Mouse (Mus musculus): ENCODE data around the gene Acap3.

The Acap3 gene

DNA sequence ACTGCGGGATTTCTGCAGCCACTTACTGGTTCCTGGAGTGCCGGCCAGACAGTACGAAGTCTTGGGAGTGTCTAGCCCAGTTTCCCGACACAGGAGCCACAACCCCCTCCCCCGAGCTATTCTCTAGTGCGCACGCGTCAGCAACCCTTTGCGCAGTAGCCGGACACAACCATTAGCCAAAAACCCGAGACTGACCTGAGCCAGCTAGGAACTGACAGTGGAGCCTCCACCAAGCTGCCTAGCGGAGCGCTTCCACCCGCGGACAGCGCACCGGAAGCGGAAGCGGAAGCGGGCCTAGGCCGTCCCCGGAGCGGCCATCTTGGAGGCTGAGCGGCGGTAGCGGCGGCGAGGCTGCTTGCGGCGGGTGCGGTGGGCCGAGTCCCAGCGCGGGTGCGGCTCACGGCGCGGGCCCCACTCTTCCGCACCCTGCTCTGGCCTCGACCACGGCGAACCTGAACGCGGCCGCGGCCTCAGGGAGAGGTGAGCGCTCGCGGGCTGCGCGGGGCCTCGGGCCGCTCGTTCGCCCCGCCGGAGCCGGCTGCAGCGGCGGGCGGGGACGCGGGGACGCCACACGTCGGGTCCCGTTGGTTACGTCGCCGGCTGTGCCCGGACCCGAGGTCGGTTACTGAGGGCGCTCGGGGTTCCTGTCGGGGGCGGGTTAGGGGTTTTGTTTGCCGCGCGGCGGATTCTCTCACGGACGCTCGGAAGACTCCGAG, 52.1 kb downstream of the Acap3 start, which contains the start of gene Ube2j2:
TSS of gene Ube2j2 (plus strand) at position 298 of the 716 bp plus-strand sequence.
- peak; percentile 90 for DNase-seq (ENCODE audit: low spot score)

DNA sequence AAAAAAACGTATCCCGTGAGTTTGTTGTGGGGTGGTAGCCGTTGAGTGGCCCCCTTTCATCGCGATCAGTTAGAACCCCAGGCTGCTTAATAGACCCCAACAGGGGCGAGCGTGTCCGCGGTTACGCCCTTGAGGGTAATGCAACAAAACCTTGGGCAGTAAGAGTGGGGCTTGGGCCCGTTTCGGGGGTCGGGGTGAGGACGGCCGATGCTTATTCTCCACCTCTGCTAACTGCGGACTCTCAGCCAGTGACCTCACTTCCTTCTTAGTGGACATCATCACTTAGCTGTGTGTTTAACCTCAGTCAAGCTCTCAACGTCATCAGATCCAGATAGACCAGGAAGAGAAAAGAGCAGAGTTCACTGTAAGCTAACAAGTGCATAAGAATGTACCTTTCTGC, 52.6 kb downstream of the Acap3 start:
- no peak for DNase-seq (ENCODE audit: low spot score)

DNA sequence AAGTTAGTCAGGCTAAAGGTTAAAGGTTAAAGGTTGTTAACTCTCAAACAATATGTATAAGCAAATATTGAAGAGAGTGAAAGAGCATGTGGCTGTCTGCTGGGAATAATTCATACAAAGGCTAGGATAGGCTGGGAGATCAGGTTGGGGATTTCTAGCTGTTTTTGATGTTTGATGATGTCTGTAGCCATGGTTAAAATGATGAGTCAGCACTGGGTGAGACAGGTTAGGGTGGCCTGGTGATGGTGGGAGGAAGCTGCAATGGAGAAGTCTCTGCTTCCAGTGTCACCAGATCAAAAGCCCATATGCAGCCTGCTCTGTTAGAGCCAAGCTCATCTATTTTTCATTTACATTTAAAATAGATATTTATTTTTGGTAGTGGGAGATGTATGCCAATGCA, 55.5 kb downstream of the Acap3 start:
- DNase-seq (ENCODE audit: low spot score) = no peak

DNA sequence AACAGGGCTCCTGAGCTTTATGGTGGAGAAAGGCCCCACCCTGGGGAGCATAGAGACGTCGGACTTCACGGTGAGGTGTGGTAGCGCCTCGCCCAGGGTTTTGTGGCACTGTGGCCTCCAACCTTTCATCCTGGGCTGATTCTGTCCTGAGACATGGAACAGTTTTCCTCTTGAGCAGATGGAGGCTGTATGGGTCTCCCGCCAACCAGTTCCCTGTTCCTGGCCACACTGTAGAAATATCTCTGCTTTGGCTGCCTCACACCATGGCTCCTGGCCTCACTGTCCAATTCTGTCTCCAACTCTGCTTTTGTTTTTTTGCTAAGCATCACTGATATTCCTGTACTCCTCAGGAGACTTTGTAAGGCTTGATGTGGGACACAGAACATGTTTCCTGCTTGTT, 63.9 kb downstream of the Acap3 start:
- no peak for DNase-seq (ENCODE audit: low spot score)

All from spleen, adult 12 weeks (tissue).